17 mouse cellular contexts compared by ENCODE assay signal in genomic region chr4:68535815-68536214, GRCm38 (mm10).
A peak's percentile ranks its signal among the peaks of the same experiment; 100 is the strongest.
DNase-seq lines count a peak whose midpoint lies in the region; ATAC-seq and TF ChIP-seq lines count a peak whose summit lies in the region.
"Had no signal": no experiment of that assay in that cellular context is flagged by ENCODE, and none has a peak within 500 bp of the region (broad histone marks: within the 10 kb centered on the region; RNA-seq: fewer than 3 reads in every experiment).

No protein-coding gene starts in this region.

- no peak overlapping the region for H3K9ac ChIP-seq in hindbrain, embryonic 13.5 days
- no peak overlapping the region for H3K9ac ChIP-seq in midbrain, embryonic 14.5 days (replicated peaks; ENCODE audit: low read length)
- H3K9ac ChIP-seq: hindbrain, embryonic 15.5 days had no signal

- peak; percentile 13 for DNase-seq in embryo, embryonic 10.5 days (ENCODE audit: low spot score)
- DNase-seq in embryo, embryonic 9.5 days (ENCODE audit: extremely low spot score) = no peak
- DNase-seq in hindbrain, embryonic 10.5 days (ENCODE audit: low spot score) = no peak
- DNase-seq in midbrain, embryonic 14.5 days = peak; percentile 28
- DNase-seq in spleen, postnatal 10 days (ENCODE audit: low spot score in 2 of 2) = no peak
- DNase-seq in adrenal gland, adult 8-10 months = no peak
- DNase-seq: adrenal gland, postnatal 14 days; cerebellum, adult 9-11 months; kidney, adult 18-20 months; kidney, postnatal 25 days; layer of hippocampus, adult 9-11 months; liver; spleen, adult 18-20 months; thymus, postnatal 14 days had no signal

- H3K4me2 ChIP-seq in hindbrain, embryonic 13.5 days = no peak overlapping the region
- H3K4me2 ChIP-seq in midbrain, embryonic 14.5 days (ENCODE audit: low read length) = no peak overlapping the region
- H3K4me2 ChIP-seq: hindbrain, embryonic 15.5 days had no signal

- no peaks in the 10 kb centered on the region for H3K36me3 ChIP-seq in hindbrain, embryonic 13.5 days
- H3K36me3 ChIP-seq in hindbrain, embryonic 10.5 days = no peaks in the 10 kb centered on the region
- no peaks in the 10 kb centered on the region for H3K36me3 ChIP-seq in midbrain, embryonic 14.5 days (ENCODE audit: control insufficient read depth, insufficient read depth, low read length)
- H3K36me3 ChIP-seq: hindbrain, embryonic 15.5 days had no signal

- no peak overlapping the region for H3K27ac ChIP-seq in hindbrain, embryonic 13.5 days
- H3K27ac ChIP-seq in hindbrain, embryonic 10.5 days = no peak overlapping the region
- peak overlapping the region; percentile 47; the same call in 1 of the 2 replicates for H3K27ac ChIP-seq in embryonic fibroblast, embryonic 13.5 days (ENCODE audit: insufficient read depth, low read length)
- peak overlapping the region; percentile 37; the same call in 1 of the 2 replicates for H3K27ac ChIP-seq in midbrain, embryonic 14.5 days (replicated peaks; ENCODE audit: low read depth, low read length)
- H3K27ac ChIP-seq: hindbrain, embryonic 15.5 days had no signal

- peaks cover 5% of the 10 kb centered on the region; the same call in 1 of the 2 replicates for H3K4me1 ChIP-seq in hindbrain, embryonic 13.5 days (replicated peaks)
- H3K4me1 ChIP-seq in hindbrain, embryonic 10.5 days (replicated peaks) = no peaks in the 10 kb centered on the region
- H3K4me1 ChIP-seq in embryonic fibroblast, embryonic 13.5 days (ENCODE audit: control insufficient read depth, insufficient read depth, low read length) = peaks cover 3% of the 10 kb centered on the region; the same call in 1 of the 2 replicates
- H3K4me1 ChIP-seq in midbrain, embryonic 14.5 days (ENCODE audit: control insufficient read depth, insufficient read depth, low read length) = peaks cover 8% of the 10 kb centered on the region; the same call in 1 of the 2 replicates

- H3K4me3 ChIP-seq in hindbrain, embryonic 13.5 days = no peak overlapping the region
- H3K4me3 ChIP-seq in hindbrain, embryonic 10.5 days = no peak overlapping the region
- H3K4me3 ChIP-seq in embryonic fibroblast, embryonic 13.5 days (ENCODE audit: insufficient read depth, low read length) = no peak overlapping the region
- no peak overlapping the region for H3K4me3 ChIP-seq in midbrain, embryonic 14.5 days (replicated peaks; ENCODE audit: low read depth, low read length)
- H3K4me3 ChIP-seq: hindbrain, embryonic 15.5 days had no signal

- peak; percentile 66 for ATAC-seq in hindbrain, embryonic 13.5 days (ENCODE audit: low FRiP score)
- ATAC-seq in midbrain, embryonic 14.5 days (ENCODE audit: low FRiP score, low TSS enrichment) = peak; percentile 53; the same call in 1 of the 2 replicates

- 61% methylated on average over 1 of the region's 1 CpGs for WGBS in hindbrain, embryonic 13.5 days
- 79% methylated on average over 1 of the region's 1 CpGs for WGBS in hindbrain, embryonic 10.5 days
- 21% methylated on average over 1 of the region's 1 CpGs for WGBS in midbrain, embryonic 14.5 days

- no peak for TF ChIP-seq POLR2A in embryonic fibroblast, embryonic 13.5 days (IDR thresholded peaks at IDR 0.05; ENCODE audit: low read depth, low read length)

- no peaks in the 10 kb centered on the region for H3K9me3 ChIP-seq in hindbrain, embryonic 13.5 days
- H3K9me3 ChIP-seq in hindbrain, embryonic 10.5 days = no peaks in the 10 kb centered on the region
- H3K9me3 ChIP-seq in midbrain, embryonic 14.5 days (ENCODE audit: control insufficient read depth, low read length) = no peaks in the 10 kb centered on the region
- H3K9me3 ChIP-seq: hindbrain, embryonic 15.5 days had no signal

- TF ChIP-seq CTCF in embryonic fibroblast, embryonic 13.5 days (IDR thresholded peaks at IDR 0.05; ENCODE audit: borderline replicate concordance, insufficient read depth, low read length) = no peak

- H3K27me3 ChIP-seq in hindbrain, embryonic 13.5 days = no peaks in the 10 kb centered on the region
- H3K27me3 ChIP-seq in hindbrain, embryonic 10.5 days (ENCODE audit: insufficient read depth, poor library complexity, severe bottlenecking) = no peaks in the 10 kb centered on the region
- H3K27me3 ChIP-seq in midbrain, embryonic 14.5 days (ENCODE audit: control insufficient read depth, insufficient read depth, low read length) = no peaks in the 10 kb centered on the region
- H3K27me3 ChIP-seq: hindbrain, embryonic 15.5 days had no signal

Comparison
In these comparisons a context has a peak if more than half of its experiments do, and no peak if none do; other contexts are left out.
1. DNase-seq: peak in embryo, embryonic 10.5 days (single experiment) and midbrain, embryonic 14.5 days (single experiment); none in embryo, embryonic 9.5 days (single experiment), hindbrain, embryonic 10.5 days (single experiment), spleen, postnatal 10 days (0 of 2) and adrenal gland, adult 8-10 months (single experiment).
2. H3K27ac ChIP-seq: peak in embryonic fibroblast, embryonic 13.5 days (single experiment) and midbrain, embryonic 14.5 days (single experiment); none in hindbrain, embryonic 13.5 days (single experiment) and hindbrain, embryonic 10.5 days (single experiment).